Mouse (Mus musculus): Measurements from ENCODE around the gene F12.

GRCm38 (mm10) chr13:55405783-55406390 lies 20.7 kb downstream of the F12 start:
- no peak for TF ChIP-seq CTCF (IDR thresholded peaks at IDR 0.05; ENCODE audit: low read depth)
- no peak for TF ChIP-seq EP300 (IDR thresholded peaks at IDR 0.05; ENCODE audit: low read depth)
